Mouse (Mus musculus) spleen, adult 2 months (tissue): ENCODE results near the gene Pml.

Experiments
- CTCF ChIP-seq: fragments of 200-500 bp; IDR thresholded peaks from 2 replicates; pipeline ENCODE4 v1.5.1; 2011; ENCODE audit warnings: mild to moderate bottlenecking, inconsistent platforms; ENCODE audit not compliant: insufficient read depth, insufficient read length, insufficient replicate concordance; ENCODE audit errors: extremely low read depth
- POLR2A ChIP-seq: fragments of 200-500 bp; IDR thresholded peaks from 2 replicates; pipeline ENCODE4 v1.6.1; 2011; ENCODE audit warnings: low read depth, low read length, inconsistent platforms

GRCm38 (mm10) chr9:58210304-58210627 lies 39.3 kb downstream of the Pml start:
- TF ChIP-seq CTCF (no peak), POLR2A (no peak)
